Mouse (Mus musculus): Measurements from ENCODE around the gene Thra. TPM values are rescaled to one million over a fixed set of nuclear protein-coding genes. Genes with fewer than 3 reads are reported as not detected.

Gene Thra
- polyA plus RNA-seq, 1 experiment from 2014 or later: 46.8 TPM

GRCm38 (mm10) chr11:98698849-98699640, 41.4 kb upstream of the Thra start:
- no peak for DNase-seq
- H3K27me3 ChIP-seq (ENCODE audit: insufficient read depth, low read length): no peaks in the 10 kb centered on the region
- no peak overlapping the region for H3K4me2 ChIP-seq
- ATAC-seq (ENCODE audit: insufficient read depth): no peak
- H3K4me3 ChIP-seq (ENCODE audit: low read depth, low read length): no peak overlapping the region
- H3K9me3 ChIP-seq (ENCODE audit: low read depth, low read length): no peaks in the 10 kb centered on the region
- no peak for TF ChIP-seq CTCF (IDR thresholded peaks at IDR 0.05; ENCODE audit: low read depth)
- H3K27ac ChIP-seq (ENCODE audit: low read depth): no peak overlapping the region
- WGBS: 84% methylated on average over 16 of the region's 16 CpGs
- peaks cover 27% of the 10 kb centered on the region for H3K36me3 ChIP-seq (ENCODE audit: insufficient read depth)
- H3K4me1 ChIP-seq (ENCODE audit: insufficient read depth): no peaks in the 10 kb centered on the region
- H3K9ac ChIP-seq: no peak overlapping the region

GRCm38 (mm10) chr11:98699911-98700310, 40.5 kb upstream of the Thra start:
- H3K9ac ChIP-seq: no peak overlapping the region
- DNase-seq (peak; percentile 85), ATAC-seq (ENCODE audit: insufficient read depth) (peak; percentile 57; the same call in 1 of the 2 replicates)
- no peaks in the 10 kb centered on the region for H3K27me3 ChIP-seq (ENCODE audit: insufficient read depth, low read length)
- H3K4me2 ChIP-seq: no peak overlapping the region
- peak; percentile 92 for TF ChIP-seq CTCF (IDR thresholded peaks at IDR 0.05; ENCODE audit: low read depth)
- H3K9me3 ChIP-seq (ENCODE audit: low read depth, low read length): no peaks in the 10 kb centered on the region
- H3K4me1 ChIP-seq (ENCODE audit: insufficient read depth): no peaks in the 10 kb centered on the region
- 27% methylated on average over 4 of the region's 4 CpGs for WGBS
- H3K4me3 ChIP-seq (ENCODE audit: low read depth, low read length): no peak overlapping the region
- no peak overlapping the region for H3K27ac ChIP-seq (ENCODE audit: low read depth)
- peaks cover 27% of the 10 kb centered on the region for H3K36me3 ChIP-seq (ENCODE audit: insufficient read depth)

GRCm38 (mm10) chr11:98701213-98701670, 39.2 kb upstream of the Thra start, which contains the start of gene Csf3:
Gene Csf3, plus strand, starts transcription at chr11:98701263.
- no peak within 1 kb of the TSS for H3K4me2 ChIP-seq
- no peak within 1 kb of the TSS for H3K27ac ChIP-seq (ENCODE audit: low read depth)
- H3K4me3 ChIP-seq (ENCODE audit: low read depth, low read length): no peak within 1 kb of the TSS
- no peak for TF ChIP-seq CTCF (IDR thresholded peaks at IDR 0.05; ENCODE audit: low read depth)
- H3K4me1 ChIP-seq (ENCODE audit: insufficient read depth): no peaks in the 10 kb centered on the region
- no peak for ATAC-seq (ENCODE audit: insufficient read depth)
- no peaks in the 10 kb centered on the region for H3K27me3 ChIP-seq (ENCODE audit: insufficient read depth, low read length)
- H3K9ac ChIP-seq: no peak within 1 kb of the TSS
- no peaks in the 10 kb centered on the region for H3K9me3 ChIP-seq (ENCODE audit: low read depth, low read length)
- H3K36me3 ChIP-seq (ENCODE audit: insufficient read depth): peaks cover 27% of the 10 kb centered on the region
- 36% methylated on average over 10 of the region's 10 CpGs for WGBS
- no peak for DNase-seq

GRCm38 (mm10) chr11:98702323-98702722, 38.1 kb upstream of the Thra start:
- no peaks in the 10 kb centered on the region for H3K27me3 ChIP-seq (ENCODE audit: insufficient read depth, low read length)
- no peak overlapping the region for H3K4me2 ChIP-seq
- no peak overlapping the region for H3K4me3 ChIP-seq (ENCODE audit: low read depth, low read length)
- peaks cover under 1% of the 10 kb centered on the region; the same call in 1 of the 2 replicates for H3K4me1 ChIP-seq (ENCODE audit: insufficient read depth)
- peaks cover 31% of the 10 kb centered on the region for H3K36me3 ChIP-seq (ENCODE audit: insufficient read depth)
- no peak overlapping the region for H3K27ac ChIP-seq (ENCODE audit: low read depth)
- no peaks in the 10 kb centered on the region for H3K9me3 ChIP-seq (ENCODE audit: low read depth, low read length)
- WGBS: 68% methylated on average over 5 of the region's 5 CpGs
- no peak overlapping the region for H3K9ac ChIP-seq
- no peak for TF ChIP-seq CTCF (IDR thresholded peaks at IDR 0.05; ENCODE audit: low read depth)
- DNase-seq (no peak), ATAC-seq (ENCODE audit: insufficient read depth) (no peak)

GRCm38 (mm10) chr11:98705021-98705420, 35.4 kb upstream of the Thra start:
- Histone ChIP-seq H3K27me3 (ENCODE audit: insufficient read depth, low read length) (no peaks in the 10 kb centered on the region), H3K27ac (ENCODE audit: low read depth) (no peak overlapping the region), H3K4me3 (ENCODE audit: low read depth, low read length) (no peak overlapping the region), H3K4me2 (no peak overlapping the region), H3K36me3 (ENCODE audit: insufficient read depth) (peaks cover 51% of the 10 kb centered on the region), H3K4me1 (ENCODE audit: insufficient read depth) (peaks cover 22% of the 10 kb centered on the region), H3K9ac (no peak overlapping the region), H3K9me3 (ENCODE audit: low read depth, low read length) (no peaks in the 10 kb centered on the region)
- no peak for TF ChIP-seq CTCF (IDR thresholded peaks at IDR 0.05; ENCODE audit: low read depth)
- no peak for ATAC-seq (ENCODE audit: insufficient read depth)
- 82% methylated on average over 10 of the region's 10 CpGs for WGBS
- no peak for DNase-seq

- Histone ChIP-seq H3K4me2 (peak overlapping the region; percentile 23; the same call in 1 of the 2 replicates), H3K9ac (no peak overlapping the region), H3K36me3 (ENCODE audit: insufficient read depth) (peaks cover 60% of the 10 kb centered on the region), H3K9me3 (ENCODE audit: low read depth, low read length) (no peaks in the 10 kb centered on the region), H3K4me1 (ENCODE audit: insufficient read depth) (peaks cover 24% of the 10 kb centered on the region), H3K27ac (ENCODE audit: low read depth) (peak overlapping the region; percentile 86), H3K4me3 (ENCODE audit: low read depth, low read length) (no peak overlapping the region), H3K27me3 (ENCODE audit: insufficient read depth, low read length) (no peaks in the 10 kb centered on the region)
- DNase-seq (peak; percentile 88), ATAC-seq (ENCODE audit: insufficient read depth) (peak; percentile 64)
- TF ChIP-seq CTCF (IDR thresholded peaks at IDR 0.05; ENCODE audit: low read depth): no peak
- 61% methylated on average over 22 of the region's 22 CpGs for WGBS
Measured at GRCm38 (mm10) chr11:98707401-98708281, 32.8 kb upstream of the Thra start.

Measured in lung, embryonic 14.5 days (tissue).